Mouse (Mus musculus): ENCODE measurements around the gene Pbrm1.

GRCm38 (mm10) chr14:31004527-31004926 lies 14.4 kb upstream of the Pbrm1 start:
- TF ChIP-seq POLR2A (IDR thresholded peaks at IDR 0.05; ENCODE audit: control insufficient read depth, low read depth, low read length) (no peak), CTCF (IDR thresholded peaks at IDR 0.05; ENCODE audit: control insufficient read depth, insufficient read depth, insufficient replicate concordance, low read depth, low read length) (no peak)
